Comparison of ENCODE assay signal across 9 mouse cellular contexts in the genomic region with DNA sequence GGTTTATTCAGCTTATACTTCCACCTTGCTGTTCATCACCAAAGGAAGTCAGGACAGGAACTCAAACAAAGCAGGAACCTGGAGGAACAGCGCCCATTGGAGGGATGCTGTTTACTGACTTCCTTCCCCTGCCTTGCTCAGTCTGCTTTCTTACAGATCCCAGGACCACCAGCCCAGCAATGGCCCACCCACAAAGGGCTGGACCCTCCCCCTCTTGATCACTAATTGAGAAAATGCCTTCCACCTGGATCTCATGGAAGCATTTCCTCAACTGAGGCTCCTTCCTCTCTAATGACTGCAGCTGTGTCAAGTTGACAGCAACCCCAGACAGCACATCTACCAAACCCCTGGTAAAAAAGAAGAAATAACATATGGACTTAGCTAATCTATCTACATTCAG.
"Had no signal": no experiment of that assay in that cellular context is flagged by ENCODE, and none has a peak within 500 bp of the region (broad histone marks: within the 10 kb centered on the region; RNA-seq: fewer than 3 reads in every experiment).

No protein-coding gene starts in this region.

- H3K27ac ChIP-seq: layer of hippocampus, adult 2 months; liver, embryonic 14.5 days; midbrain, embryonic 13.5 days had no signal

- H3K4me2 ChIP-seq: limb, embryonic 12.5 days; midbrain, embryonic 13.5 days had no signal

- ATAC-seq: midbrain, embryonic 13.5 days had no signal

- H3K9me3 ChIP-seq: limb, embryonic 12.5 days; midbrain, embryonic 13.5 days had no signal

- DNase-seq: kidney, postnatal 10 days; kidney, postnatal 4 days; lung, adult 18-20 months; lung, postnatal 36 days; thymus, postnatal 4 days had no signal

- H3K36me3 ChIP-seq: midbrain, embryonic 13.5 days had no signal

- H3K4me3 ChIP-seq: layer of hippocampus, adult 2 months; limb, embryonic 12.5 days; midbrain, embryonic 13.5 days had no signal

- H3K9ac ChIP-seq: limb, embryonic 12.5 days; liver, embryonic 14.5 days; midbrain, embryonic 13.5 days had no signal

- H3K27me3 ChIP-seq: limb, embryonic 12.5 days; midbrain, embryonic 13.5 days had no signal
